Mouse (Mus musculus) ES-CJ7 (cell line): ENCODE measurements around the gene Gpr82.

Experiments used
- DNase-seq: peaks from one replicate; pipeline ENCODE4 v3.0.0; 2011; ENCODE audit warnings: low read depth, low spot score

Gpr82 gene

DNA sequence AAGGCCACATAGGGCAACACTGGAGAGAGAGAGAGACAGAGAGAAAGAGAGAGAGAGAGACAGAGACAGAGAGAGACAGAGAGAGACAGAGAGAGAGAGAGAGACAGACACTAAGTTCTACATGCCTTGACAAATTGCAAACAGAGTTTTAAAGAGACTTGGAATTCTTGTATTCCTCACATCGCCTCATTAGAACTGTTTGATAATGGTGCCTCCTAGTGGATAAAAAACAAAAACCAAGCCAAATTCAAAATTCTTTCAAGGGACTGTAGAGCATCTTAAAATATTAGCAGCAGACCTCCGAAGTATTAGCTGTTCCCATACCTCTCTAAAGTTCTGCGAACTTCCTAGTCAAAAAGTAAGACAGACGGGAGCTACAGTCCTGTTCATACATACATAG lies 30.7 kb downstream of the Gpr82 start:
- DNase-seq = no peak

GRCm38 (mm10) chrX:13700681-13701080 lies 39.5 kb downstream of the Gpr82 start:
- DNase-seq = no peak

DNA sequence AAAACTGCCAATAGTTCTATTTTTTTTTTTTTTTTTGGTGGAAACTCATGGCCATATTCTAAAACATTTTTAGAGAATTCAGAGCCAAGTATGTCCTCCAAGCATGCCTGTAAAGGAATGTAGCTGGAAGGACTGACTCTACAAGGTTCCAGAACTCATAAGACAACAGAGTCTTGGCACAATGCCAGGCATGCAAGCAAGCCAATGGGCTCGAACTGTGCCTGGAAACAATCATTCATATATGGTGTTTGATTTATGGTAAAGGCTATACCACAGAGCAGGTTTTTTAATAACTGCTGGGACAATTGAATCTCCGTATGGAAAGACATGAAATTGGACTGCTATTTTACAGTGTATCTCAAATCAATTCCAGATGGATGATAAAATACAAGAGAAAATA lies 43.9 kb downstream of the Gpr82 start:
- DNase-seq = no peak

GRCm38 (mm10) chrX:13710174-13710573 lies 49.0 kb downstream of the Gpr82 start:
- DNase-seq = peak; percentile 28
